Mouse (Mus musculus) heart, postnatal 0 days (tissue): Measurements from ENCODE around the gene Olfr1357. TPM values are rescaled to one million over a fixed set of nuclear protein-coding genes. Genes with fewer than 3 reads are reported as not detected.
"Not testable (repeated sequence)": the region's sequence is repeated elsewhere in the genome, so short reads cannot be mapped to it uniquely, and the experiment has no call there.

Experiments used
- ATAC-seq: fragments of 200-750 bp; cut with Nextera tagmentation; 2 replicates; pipeline ENCODE4 v1.8.0; 2017; ENCODE audit warnings: low read depth, moderate number of reproducible peaks, moderate library complexity; ENCODE audit not compliant: insufficient read depth
- DNase-seq: peaks from one replicate; pipeline ENCODE4 v3.0.0-alpha.2; 2016; ENCODE audit warnings: low spot score
- H3K27ac ChIP-seq: fragments of 300-500 bp; sonication (generic); 2 replicates; pipeline ENCODE4 v1.5.1; 2014; ENCODE audit warnings: low read depth, mild to moderate bottlenecking
- H3K27me3 ChIP-seq: fragments of 300-500 bp; sonication (generic); 2 replicates; pipeline ENCODE4 v1.6.1; 2014; ENCODE audit warnings: low read length, mixed read lengths; ENCODE audit not compliant: control insufficient read depth, insufficient read depth
- H3K36me3 ChIP-seq: fragments of 300-500 bp; sonication (generic); replicated peaks from 2 replicates; pipeline ENCODE4 v1.6.1; 2014; ENCODE audit warnings: low read length, mixed read lengths; ENCODE audit not compliant: control insufficient read depth, insufficient read depth
- H3K4me1 ChIP-seq: fragments of 300-500 bp; sonication (generic); 2 replicates; pipeline ENCODE4 v1.6.1; 2014; ENCODE audit warnings: antibody characterized with exemption; ENCODE audit not compliant: control insufficient read depth, insufficient read depth
- H3K4me2 ChIP-seq: fragments of 300-500 bp; sonication (generic); 2 replicates; pipeline ENCODE4 v1.6.1; 2014; ENCODE audit warnings: low read depth, mild to moderate bottlenecking, low read length, moderate library complexity
- H3K4me3 ChIP-seq: fragments of 300-500 bp; sonication (generic); 2 replicates; pipeline ENCODE4 v1.5.1; 2014; ENCODE audit warnings: low read depth, low read length
- H3K9ac ChIP-seq: fragments of 300-500 bp; sonication (generic); replicated peaks from 2 replicates; pipeline ENCODE4 v1.6.1; 2014; ENCODE audit warnings: low read depth, low read length, mixed read lengths
- H3K9me3 ChIP-seq: fragments of 300-500 bp; sonication (generic); replicated peaks from 2 replicates; pipeline ENCODE4 v1.6.1; 2016; ENCODE audit warnings: low read length; ENCODE audit not compliant: control insufficient read depth
- CTCF ChIP-seq: IDR thresholded peaks from 2 replicates; pipeline ENCODE4 v1.5.1; 2016; ENCODE audit warnings: antibody characterized with exemption, control low read depth, low read depth
- EP300 ChIP-seq: IDR thresholded peaks from 2 replicates; pipeline ENCODE4 v1.6.1; 2016; ENCODE audit warnings: antibody characterized with exemption, low read depth
- WGBS: fragments of 180-500 bp; shearing (Covaris S2); extraction: QIAGEN DNeasy Blood & Tissue Kit; methylation state at CpG from one replicate; pipeline ENCODE4 v1.1.7; 2014; 5-methylcytosine and 5-hydroxymethylcytosine counted together
- polyA plus RNA-seq: library from polyadenylated mRNA; unstranded; fragments of >200 nt; fragmentation: Nextera tagmentation; extraction: Ambion mirVana; gene quantifications from 2 replicates; pipeline ENCODE4 v1.2.1, GENCODE M21; 2015
- total RNA-seq: library from RNA; depleted of rRNA; stranded (reverse); fragments of >200 nt; gene quantifications from 2 replicates; pipeline ENCODE4 v1.2.3, GENCODE M21; 2014; ENCODE audit warnings: low replicate concordance; rRNA removed

Olfr1357 gene
- total RNA-seq (not detected in 2 replicates), polyA plus RNA-seq (not detected in 2 replicates)

DNA sequence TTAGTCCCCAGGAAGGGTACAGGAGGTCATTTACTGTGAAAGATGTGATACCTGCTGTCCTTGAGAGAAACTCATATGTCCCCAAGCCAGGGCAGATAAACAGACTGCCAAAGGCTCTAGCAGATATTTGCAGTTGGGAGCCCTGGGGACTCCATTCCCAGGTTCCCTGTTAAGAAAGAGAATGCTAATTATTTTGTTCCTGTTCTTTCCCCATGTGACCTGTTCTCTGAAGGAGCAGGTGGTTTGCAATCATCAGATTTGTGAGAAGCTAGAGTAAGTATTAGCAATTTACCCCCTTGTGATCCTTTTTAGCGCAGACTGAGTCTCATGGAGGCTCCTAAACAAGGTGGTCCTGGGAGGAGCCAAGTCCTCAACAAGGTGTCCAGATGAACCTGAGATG, at the start of gene Olfr1357:
Olfr1357 (minus strand) TSS at position 101 of the 400 bp plus-strand sequence.
- no peak within 1 kb of the TSS for H3K4me3 ChIP-seq
- TF ChIP-seq CTCF (no peak), EP300 (no peak)
- no peak for ATAC-seq
- no peak within 1 kb of the TSS for H3K9ac ChIP-seq
- H3K4me2 ChIP-seq, result no peak within 1 kb of the TSS
- no peaks in the 10 kb centered on the region for H3K9me3 ChIP-seq
- no peaks in the 10 kb centered on the region for H3K27me3 ChIP-seq
- DNase-seq, result no peak
- H3K4me1 ChIP-seq, result no peaks in the 10 kb centered on the region
- no peaks in the 10 kb centered on the region for H3K36me3 ChIP-seq
- H3K27ac ChIP-seq, result no peak within 1 kb of the TSS
- WGBS, result 84% methylated on average over 1 of the region's 1 CpGs

DNA sequence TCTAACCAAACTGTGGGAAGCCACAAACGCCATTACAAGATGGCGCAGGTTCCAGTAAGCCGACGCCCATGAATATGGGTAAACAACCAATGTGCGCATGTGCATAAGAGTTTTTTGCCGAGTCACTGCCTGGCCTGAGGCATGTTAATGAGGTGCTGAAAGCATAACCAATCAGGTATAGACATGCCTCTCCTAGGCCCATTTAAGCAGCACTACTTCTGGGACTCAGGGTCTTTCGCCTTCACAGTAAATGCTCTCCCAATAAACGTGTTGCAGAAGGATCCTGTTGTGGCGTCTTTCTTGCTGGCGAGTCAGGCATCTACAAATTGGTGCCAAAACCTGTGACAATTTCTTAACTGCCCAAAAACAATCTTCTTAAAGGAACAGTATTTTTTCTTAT, 48.8 kb upstream of the Olfr1357 start:
- H3K4me2 ChIP-seq, DNase-seq, H3K27ac ChIP-seq, H3K9me3 ChIP-seq, H3K36me3 ChIP-seq, H3K4me1 ChIP-seq, ATAC-seq, H3K27me3 ChIP-seq, H3K4me3 ChIP-seq, H3K9ac ChIP-seq: not testable (repeated sequence)
- WGBS, result 90% methylated on average over 10 of the region's 10 CpGs

DNA sequence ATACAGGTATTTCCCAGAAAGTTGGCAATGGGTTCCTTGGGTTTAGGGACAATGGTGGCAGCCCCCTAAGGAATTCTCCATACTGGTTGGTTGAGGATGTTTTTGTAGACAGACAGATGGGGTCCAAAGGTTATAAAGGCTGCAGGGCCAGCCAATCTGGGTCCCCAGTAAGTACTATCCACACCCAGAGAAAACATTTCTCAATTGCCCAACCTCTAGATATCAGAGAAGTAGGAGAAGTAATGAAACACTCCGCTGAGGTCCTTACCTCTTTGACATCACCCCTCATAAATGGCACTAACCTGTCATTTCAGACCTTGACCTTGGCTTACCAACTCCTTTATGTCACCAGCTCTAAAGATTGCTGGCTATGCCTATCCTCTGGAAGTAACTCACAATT, 46.7 kb upstream of the Olfr1357 start:
- 95% methylated on average over 1 of the region's 1 CpGs for WGBS
- ATAC-seq, result no peak
- no peaks in the 10 kb centered on the region for H3K9me3 ChIP-seq

DNA sequence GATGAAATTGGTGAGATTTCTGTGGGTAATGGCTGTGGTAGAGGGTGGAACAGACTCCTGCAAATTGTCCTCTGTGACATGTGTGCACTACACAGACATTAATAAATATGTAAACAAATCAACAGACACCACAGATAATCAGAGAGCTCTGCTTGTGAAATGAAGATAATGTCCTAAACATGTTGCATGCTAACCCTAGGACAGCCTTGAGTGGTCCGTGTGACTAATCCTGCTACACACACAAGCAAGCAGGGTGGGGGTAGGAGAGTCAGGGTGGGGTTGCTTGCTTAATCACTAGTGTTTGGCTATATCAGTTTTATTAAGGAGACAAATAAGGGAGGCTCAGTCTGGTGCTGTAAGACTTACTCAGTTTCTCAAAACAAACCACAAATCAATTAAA, 43.3 kb upstream of the Olfr1357 start:
- Histone ChIP-seq H3K4me3 (no peak overlapping the region), H3K27ac (no peak overlapping the region), H3K9me3 (no peaks in the 10 kb centered on the region), H3K9ac (no peak overlapping the region), H3K4me1 (no peaks in the 10 kb centered on the region), H3K27me3 (no peaks in the 10 kb centered on the region), H3K36me3 (no peaks in the 10 kb centered on the region), H3K4me2 (no peak overlapping the region)
- 58% methylated on average over 1 of the region's 1 CpGs for WGBS
- DNase-seq (no peak), ATAC-seq (no peak)
- TF ChIP-seq CTCF (no peak), EP300 (no peak)

More for the DNA sequence above, 46.7 kb upstream of the Olfr1357 start:
- DNase-seq, result no peak
- Histone ChIP-seq H3K36me3 (no peaks in the 10 kb centered on the region), H3K4me2 (no peak overlapping the region), H3K4me1 (no peaks in the 10 kb centered on the region), H3K27me3 (no peaks in the 10 kb centered on the region), H3K4me3 (no peak overlapping the region), H3K27ac (no peak overlapping the region), H3K9ac (no peak overlapping the region)
- TF ChIP-seq EP300 (no peak), CTCF (no peak)

DNA sequence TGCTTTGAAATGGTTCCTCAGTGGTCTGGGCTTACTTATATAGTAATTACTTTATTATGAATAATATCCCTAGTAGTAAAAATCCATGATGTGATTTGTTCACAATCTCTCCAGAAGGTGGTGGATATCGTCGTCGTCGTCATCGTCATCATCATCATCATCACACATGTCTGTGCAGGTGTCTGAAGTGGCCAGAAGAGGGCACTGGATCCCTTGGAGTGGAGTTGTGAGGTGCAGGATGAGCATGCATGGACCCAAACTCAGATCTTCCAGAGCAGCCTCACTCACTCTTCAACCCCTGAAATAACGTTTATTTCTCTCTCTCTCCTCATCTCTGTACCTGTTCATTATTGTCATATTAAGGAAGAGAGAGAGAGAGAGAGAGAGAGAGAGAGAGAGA, 14.4 kb upstream of the Olfr1357 start:
- TF ChIP-seq CTCF (peak; percentile 56), EP300 (no peak)
- DNase-seq, result no peak
- ATAC-seq, result no peak

DNA sequence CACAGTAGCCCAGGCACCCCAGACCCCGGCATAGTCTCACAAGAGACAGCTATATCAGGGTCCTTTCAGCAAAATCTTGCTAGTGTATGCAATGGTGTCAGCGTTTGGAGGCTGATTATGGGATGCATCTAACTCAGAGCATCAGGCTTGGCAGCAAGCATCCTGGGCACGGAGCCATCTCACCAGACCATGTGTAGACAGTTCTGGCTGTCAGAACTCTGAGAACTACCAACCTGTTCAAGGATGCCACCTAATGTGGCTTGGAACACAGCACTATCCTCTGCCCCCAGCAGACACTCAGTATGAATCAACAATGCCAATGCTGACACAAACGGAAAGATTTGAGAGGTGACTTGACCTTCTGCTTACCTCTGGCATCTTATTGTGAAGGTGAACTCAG, 12.3 kb upstream of the Olfr1357 start:
- Histone ChIP-seq H3K36me3 (no peaks in the 10 kb centered on the region), H3K9ac (no peak overlapping the region), H3K27ac (no peak overlapping the region), H3K9me3 (no peaks in the 10 kb centered on the region), H3K4me1 (no peaks in the 10 kb centered on the region), H3K4me3 (no peak overlapping the region), H3K4me2 (no peak overlapping the region), H3K27me3 (no peaks in the 10 kb centered on the region)
- DNase-seq (no peak), ATAC-seq (no peak)
- 70% methylated on average over 4 of the region's 4 CpGs for WGBS
- no peak for TF ChIP-seq EP300
- no peak for TF ChIP-seq CTCF

More for the DNA sequence above, 14.4 kb upstream of the Olfr1357 start:
- WGBS, result 11% methylated on average over 6 of the region's 6 CpGs
- H3K36me3 ChIP-seq, result no peaks in the 10 kb centered on the region
- no peaks in the 10 kb centered on the region for H3K9me3 ChIP-seq
- H3K4me3 ChIP-seq, result no peak overlapping the region
- no peak overlapping the region for H3K4me2 ChIP-seq
- H3K4me1 ChIP-seq, result no peaks in the 10 kb centered on the region
- H3K9ac ChIP-seq, result no peak overlapping the region
- H3K27ac ChIP-seq, result no peak overlapping the region
- H3K27me3 ChIP-seq, result no peaks in the 10 kb centered on the region

DNA sequence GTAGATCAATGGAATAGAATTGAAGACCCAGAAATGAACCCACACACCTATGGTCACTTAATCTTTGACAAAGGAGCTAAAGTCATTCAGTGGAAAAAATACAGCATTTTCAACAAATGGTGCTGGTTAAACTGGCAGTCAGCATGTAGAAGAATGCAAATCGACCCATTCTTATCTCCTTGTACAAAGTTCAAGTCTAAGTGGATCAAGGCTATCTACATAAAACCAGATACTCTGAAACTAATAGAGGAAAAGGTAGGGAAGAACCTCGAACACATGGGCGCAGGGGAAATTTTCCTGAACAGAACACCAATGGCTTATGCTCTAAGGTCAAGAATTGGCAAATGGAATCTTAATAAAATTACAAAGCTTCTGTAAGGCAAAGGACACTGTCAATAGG, 5.3 kb upstream of the Olfr1357 start:
- ATAC-seq, H3K9ac ChIP-seq, H3K4me2 ChIP-seq, H3K4me3 ChIP-seq, H3K4me1 ChIP-seq, H3K36me3 ChIP-seq, H3K9me3 ChIP-seq, H3K27ac ChIP-seq, DNase-seq, H3K27me3 ChIP-seq: not testable (repeated sequence)
- 71% methylated on average over 3 of the region's 3 CpGs for WGBS
